Mouse (Mus musculus): Measurements from ENCODE around the gene Zfp418. TPM values are rescaled to one million over a fixed set of nuclear protein-coding genes. Genes with fewer than 3 reads are reported as not detected.
"Not testable (repeated sequence)": the region's sequence is repeated elsewhere in the genome, so short reads cannot be mapped to it uniquely, and the experiment has no call there.

Zfp418 gene
- 1 to 10 TPM; 1.3 to 1.9 TPM for total RNA-seq (2021)
- long read RNA-seq, experiment 1 = 0 reads
- long read RNA-seq, experiment 2, partial matches to known transcripts = 1 of 1 reads
- long read RNA-seq, experiment 2, other reads (novel, unspliced or antisense) = 0 of 1 reads

- intact Hi-C loops (cut with DNase I) = loop anchor here (5.0 to 10.0 kb wide), 2 partner anchors 54 to 123 kb away; no protein-coding TSS in a partner anchor
- DNase-seq = peak; percentile 20 to 26
Measured at GRCm38 (mm10) chr7:7171227-7172147, at the start of gene Zfp418. Gene Zfp418 (plus strand): TSS chr7:7171330.

GRCm38 (mm10) chr7:7121602-7121980 is 49.5 kb upstream of the Zfp418 start:
- intact Hi-C loops (cut with DNase I) = no loop called here
- DNase-seq = no peak

GRCm38 (mm10) chr7:7130491-7131124 is 40.5 kb upstream of the Zfp418 start:
- DNase-seq; intact Hi-C loops (cut with DNase I): not testable (repeated sequence)

GRCm38 (mm10) chr7:7132751-7133150 is 38.4 kb upstream of the Zfp418 start:
- no peak for DNase-seq
- intact Hi-C loops (cut with DNase I) = no loop called here

GRCm38 (mm10) chr7:7136379-7136866 is 34.7 kb upstream of the Zfp418 start, which contains the start of gene Zfp773:
Gene Zfp773 (minus strand): TSS chr7:7136755.
- intact Hi-C loops (cut with DNase I) = no loop called here
- no peak for DNase-seq

- no peak for DNase-seq
- intact Hi-C loops (cut with DNase I) = no loop called here
Measured at GRCm38 (mm10) chr7:7144215-7144614, 26.9 kb upstream of the Zfp418 start.

- intact Hi-C loops (cut with DNase I) = no loop called here
- no peak for DNase-seq
Measured at GRCm38 (mm10) chr7:7145991-7146608, 25.0 kb upstream of the Zfp418 start.

GRCm38 (mm10) chr7:7185897-7186296 is 14.8 kb downstream of the Zfp418 start:
- intact Hi-C loops (cut with DNase I) = loop anchor here (10.0 kb wide), 1 partner anchor 251 kb away; no protein-coding TSS in a partner anchor

GRCm38 (mm10) chr7:7187417-7188190 is 16.5 kb downstream of the Zfp418 start:
- intact Hi-C loops (cut with DNase I) = loop anchor here (10.0 kb wide), 1 partner anchor 253 kb away; no protein-coding TSS in a partner anchor
- DNase-seq = no peak

More at GRCm38 (mm10) chr7:7185897-7186296, 14.8 kb downstream of the Zfp418 start:
- no peak for DNase-seq

GRCm38 (mm10) chr7:7188191-7188942 is 17.2 kb downstream of the Zfp418 start:
- peak; percentile 33 to 38 for DNase-seq
- intact Hi-C loops (cut with DNase I) = loop anchor here (10.0 kb wide), 1 partner anchor 254 kb away; no protein-coding TSS in a partner anchor

GRCm38 (mm10) chr7:7209313-7210151 is 38.4 kb downstream of the Zfp418 start, which contains the start of gene Zfp772:
Gene Zfp772 (minus strand): TSS chr7:7209998.
- DNase-seq = peak in 1 of 2 experiments; percentile 25
- intact Hi-C loops (cut with DNase I) = not testable (repeated sequence)

Other genes starting within 250 kb of the Zfp418 start
- not detected for gene Aurkc, start 176.0 kb upstream of the Zfp418 start, total RNA-seq (2021)
- 1 to 10 TPM; 2.7 to 2.8 TPM for gene Zfp954, start 49.8 kb upstream of the Zfp418 start, total RNA-seq (2021)
- gene Zfp773, start 34.6 kb upstream of the Zfp418 start, total RNA-seq (2021) = under 1 TPM; 0.56 to 0.59 TPM
- gene Zfp772, start 38.7 kb downstream of the Zfp418 start, total RNA-seq (2021) = 1 to 10 TPM; 1.1 to 1.3 TPM
- under 1 TPM; 0.15 to 0.17 TPM for gene Vmn2r29, start 76.0 kb downstream of the Zfp418 start, total RNA-seq (2021)
- 1 to 10 TPM in 1 of 2 experiments, under 1 TPM in 1; 0.37 to 1.1 TPM for gene Gm45844, start 107.0 kb downstream of the Zfp418 start, total RNA-seq (2021)
- 10 to 100 TPM; 30.6 to 30.9 TPM for gene Clcn4, start 129.5 kb downstream of the Zfp418 start, total RNA-seq (2021)
- gene Vmn2r30, start 166.3 kb downstream of the Zfp418 start, total RNA-seq (2021) = not detected
- not detected for gene Gm45783, start 203.2 kb downstream of the Zfp418 start, total RNA-seq (2021)
- not detected for gene Vmn2r31, start 228.4 kb downstream of the Zfp418 start, total RNA-seq (2021)

Data from gastrocnemius, postnatal 36 days (tissue).